ENCODE assay signal across 25 mouse cellular contexts in the genomic region with DNA sequence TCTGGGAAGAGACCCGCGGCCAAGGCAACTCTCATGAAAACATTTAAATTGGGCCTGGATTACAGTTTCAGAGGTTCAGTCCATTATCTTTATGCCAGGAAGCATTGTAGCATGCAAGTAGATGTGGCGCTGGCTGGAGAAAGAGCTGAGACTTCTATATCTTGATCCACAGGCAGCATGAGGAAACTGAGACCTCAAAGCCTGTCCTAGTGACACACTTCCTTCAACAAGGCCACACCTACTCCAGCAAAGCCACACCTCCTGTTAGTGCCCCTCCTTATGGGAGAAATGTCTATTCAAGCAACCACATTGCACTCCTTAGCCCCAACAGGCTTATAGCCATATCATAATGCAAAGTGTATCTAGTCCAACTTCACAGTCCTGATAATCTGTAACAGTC. TPM values are rescaled to one million over a fixed set of nuclear protein-coding genes. Genes with fewer than 3 reads are reported as not detected.
DNase-seq lines count a peak whose midpoint lies in the region; ATAC-seq lines count a peak whose summit lies in the region.
"Had no signal": no experiment of that assay in that cellular context is flagged by ENCODE, and none has a peak within 500 bp of the region (broad histone marks: within the 10 kb centered on the region; RNA-seq: fewer than 3 reads in every experiment).

No protein-coding gene starts in this region.

- 56% methylated on average over 3 of the region's 3 CpGs for WGBS in liver, embryonic 12.5 days (ENCODE audit: insufficient replicate concordance)
- 90% methylated on average over 3 of the region's 3 CpGs for WGBS in embryonic facial prominence, embryonic 10.5 days

- no peak for ATAC-seq in liver, embryonic 12.5 days

- H3K27me3 ChIP-seq in liver, embryonic 12.5 days (replicated peaks), result no peaks in the 10 kb centered on the region
- no peaks in the 10 kb centered on the region for H3K27me3 ChIP-seq in embryonic facial prominence, embryonic 10.5 days (replicated peaks; ENCODE audit: low read depth, poor library complexity, severe bottlenecking)
- H3K27me3 ChIP-seq: embryonic facial prominence, embryonic 15.5 days; forebrain, embryonic 12.5 days; heart, embryonic 15.5 days; hindbrain, embryonic 12.5 days; limb, embryonic 15.5 days; liver, embryonic 15.5 days had no signal

- H3K27ac ChIP-seq in liver, embryonic 12.5 days, result no peak overlapping the region
- H3K27ac ChIP-seq in embryonic facial prominence, embryonic 10.5 days (replicated peaks), result no peak overlapping the region
- H3K27ac ChIP-seq: embryonic facial prominence, embryonic 15.5 days; forebrain, embryonic 12.5 days; heart, embryonic 10.5 days; heart, embryonic 15.5 days; hindbrain, embryonic 12.5 days; limb, embryonic 10.5 days; limb, embryonic 15.5 days; liver, embryonic 15.5 days had no signal

- H3K4me3 ChIP-seq in liver, embryonic 12.5 days, result no peak overlapping the region
- H3K4me3 ChIP-seq in embryonic facial prominence, embryonic 10.5 days, result no peak overlapping the region
- H3K4me3 ChIP-seq: embryonic facial prominence, embryonic 15.5 days; forebrain, embryonic 12.5 days; heart, embryonic 10.5 days; heart, embryonic 15.5 days; hindbrain, embryonic 12.5 days; limb, embryonic 10.5 days; limb, embryonic 15.5 days; liver, embryonic 15.5 days had no signal

- H3K9me3 ChIP-seq in liver, embryonic 12.5 days (replicated peaks), result no peaks in the 10 kb centered on the region
- H3K9me3 ChIP-seq in embryonic facial prominence, embryonic 10.5 days, result no peaks in the 10 kb centered on the region
- H3K9me3 ChIP-seq: embryonic facial prominence, embryonic 15.5 days; forebrain, embryonic 12.5 days; heart, embryonic 10.5 days; heart, embryonic 15.5 days; hindbrain, embryonic 12.5 days; limb, embryonic 10.5 days; limb, embryonic 15.5 days; liver, embryonic 15.5 days had no signal

- no peak overlapping the region for H3K9ac ChIP-seq in liver, embryonic 12.5 days
- H3K9ac ChIP-seq: embryonic facial prominence, embryonic 15.5 days; forebrain, embryonic 12.5 days; heart, embryonic 15.5 days; hindbrain, embryonic 12.5 days; limb, embryonic 15.5 days; liver, embryonic 15.5 days had no signal

- no peak overlapping the region for H3K4me2 ChIP-seq in liver, embryonic 12.5 days
- H3K4me2 ChIP-seq: embryonic facial prominence, embryonic 15.5 days; forebrain, embryonic 12.5 days; heart, embryonic 15.5 days; hindbrain, embryonic 12.5 days; limb, embryonic 15.5 days; liver, embryonic 15.5 days had no signal

- H3K36me3 ChIP-seq in liver, embryonic 12.5 days, result peaks cover 8% of the 10 kb centered on the region; the same call in 1 of the 2 replicates
- H3K36me3 ChIP-seq in embryonic facial prominence, embryonic 10.5 days (replicated peaks), result peaks cover 11% of the 10 kb centered on the region

- peak; percentile 27 for DNase-seq in liver
- DNase-seq in 416B (ENCODE audit: low read depth), result peak; percentile 74
- peak; percentile 76 for DNase-seq in MEL-GATA-1-ER (ENCODE audit: extremely low read depth, low read depth)
- DNase-seq in induced T-regulatory cell, adult 2 months (ENCODE audit: low read depth), result peak; percentile 33
- DNase-seq in embryonic facial prominence, embryonic 10.5 days (ENCODE audit: low spot score), result no peak
- no peak for DNase-seq in lung, adult 18-20 months
- DNase-seq in gastrocnemius, adult 18-20 months (ENCODE audit: low spot score), result no peak
- DNase-seq: adrenal gland, postnatal 25 days; cerebellum, adult 11-12 months; cerebellum, postnatal 10 days; gastrocnemius, postnatal 14 days; heart, adult 11 months; kidney, postnatal 14 days; layer of hippocampus, adult 9-11 months; lung, postnatal 36 days; midbrain, embryonic 14.5 days had no signal

- peaks cover 26% of the 10 kb centered on the region for H3K4me1 ChIP-seq in liver, embryonic 12.5 days
- H3K4me1 ChIP-seq in embryonic facial prominence, embryonic 10.5 days, result peaks cover 20% of the 10 kb centered on the region

RNA-seq across cellular contexts. Expression of a gene that starts 2.9 kb away (rescaled TPM):
- 104 and 106 TPM in 2 replicates for polyA plus RNA-seq in liver, embryonic 12.5 days (2016; fragmentation: Nextera tagmentation; extraction: Ambion mirVana)
- polyA plus RNA-seq in embryonic facial prominence, embryonic 10.5 days (2016; fragmentation: Nextera tagmentation; extraction: Ambion mirVana), result 142 and 149 TPM in 2 replicates
- total RNA-seq in gastrocnemius, adult 18-20 months (2021), result 10 to 100 TPM; 10.1 to 17.7 TPM

RNA-seq across cellular contexts. Expression of a gene that starts 9.8 kb away (rescaled TPM):
- polyA plus RNA-seq in liver, embryonic 12.5 days (2016; fragmentation: Nextera tagmentation; extraction: Ambion mirVana), result 200 and 201 TPM in 2 replicates
- 358 and 365 TPM in 2 replicates for polyA plus RNA-seq in embryonic facial prominence, embryonic 10.5 days (2016; fragmentation: Nextera tagmentation; extraction: Ambion mirVana)
- total RNA-seq in gastrocnemius, adult 18-20 months (2021), result 10 to 100 TPM; 60.3 to 70.5 TPM

RNA-seq across cellular contexts. Expression of a gene that starts 42.2 kb away (rescaled TPM):
- 7.8 and 8.2 TPM in 2 replicates for polyA plus RNA-seq in liver, embryonic 12.5 days (2016; fragmentation: Nextera tagmentation; extraction: Ambion mirVana)
- polyA plus RNA-seq in embryonic facial prominence, embryonic 10.5 days (2016; fragmentation: Nextera tagmentation; extraction: Ambion mirVana), result 11.9 and 13.2 TPM in 2 replicates
- total RNA-seq in gastrocnemius, adult 18-20 months (2021), result 1 to 10 TPM; 6.2 to 7.1 TPM

Comparison
In these comparisons a context has a peak if more than half of its experiments do, and no peak if none do; other contexts are left out.
1. DNase-seq: peak in liver (single experiment), 416B (single experiment), MEL-GATA-1-ER (single experiment) and induced T-regulatory cell, adult 2 months (single experiment); none in embryonic facial prominence, embryonic 10.5 days (single experiment), lung, adult 18-20 months (0 of 2) and gastrocnemius, adult 18-20 months (single experiment).